Mouse (Mus musculus) urinary bladder, adult 18-20 months (tissue): ENCODE measurements at regions not wholly inside any gene's neighbourhood (a gene's known extent, or its start where the extent isn't known, plus 50 kb on each side); places are given as distances from the start of the nearest gene placed in this dataset.

Experiments
- DNase-seq, 2 experiments: peaks; one replicate each; pipeline ENCODE4 v3.0.0; 2022; ENCODE audit warnings: low spot score in 2 of 2, mixed read lengths in 2 of 2

- DNase-seq: no peak
These were observed 156.7 kb upstream of the Tmtc1 start for GRCm38 (mm10) chr6:148600934-148601333.

GRCm38 (mm10) chr6:148599473-148599872, 155.3 kb upstream of the Tmtc1 start:
- no peak for DNase-seq

GRCm38 (mm10) chr6:148598746-148599337, 154.7 kb upstream of the Tmtc1 start:
- no peak for DNase-seq

GRCm38 (mm10) chr6:148595009-148595770, 151.0 kb upstream of the Tmtc1 start:
- DNase-seq: no peak

- no peak for DNase-seq
These were observed 144.8 kb upstream of the Tmtc1 start for GRCm38 (mm10) chr6:148588971-148589370.

GRCm38 (mm10) chr6:148586439-148587321, 142.5 kb upstream of the Tmtc1 start:
- no peak for DNase-seq

- DNase-seq: no peak
These were observed 139.9 kb upstream of the Tmtc1 start for GRCm38 (mm10) chr6:148584126-148584525.

- DNase-seq: no peak
These were observed 134.1 kb upstream of the Tmtc1 start for GRCm38 (mm10) chr6:148578281-148578680.

GRCm38 (mm10) chr6:148577663-148578062, 133.5 kb upstream of the Tmtc1 start:
- no peak for DNase-seq

GRCm38 (mm10) chr6:148574742-148575453, 130.7 kb upstream of the Tmtc1 start:
- DNase-seq: no peak

- no peak for DNase-seq
These were observed 128.0 kb upstream of the Tmtc1 start for GRCm38 (mm10) chr6:148572201-148572600.

GRCm38 (mm10) chr6:148571651-148572050, 127.5 kb upstream of the Tmtc1 start:
- DNase-seq: no peak

GRCm38 (mm10) chr6:148564146-148564545, 120.0 kb upstream of the Tmtc1 start:
- DNase-seq: no peak

GRCm38 (mm10) chr6:148562206-148562708, 118.1 kb upstream of the Tmtc1 start:
- DNase-seq: no peak

- DNase-seq: no peak
These were observed 112.3 kb upstream of the Tmtc1 start for GRCm38 (mm10) chr6:148556484-148556871.

GRCm38 (mm10) chr6:148555651-148556483, 111.7 kb upstream of the Tmtc1 start:
- no peak for DNase-seq

GRCm38 (mm10) chr6:148554463-148554862, 110.3 kb upstream of the Tmtc1 start:
- no peak for DNase-seq

- no peak for DNase-seq
These were observed 109.4 kb upstream of the Tmtc1 start for GRCm38 (mm10) chr6:148553616-148554015.

GRCm38 (mm10) chr6:148551097-148551496, 106.9 kb upstream of the Tmtc1 start:
- no peak for DNase-seq

GRCm38 (mm10) chr6:148548138-148548778, 104.1 kb upstream of the Tmtc1 start:
- no peak for DNase-seq
